Mouse (Mus musculus): ENCODE data around the gene Tecpr2. TPM values are rescaled to one million over a fixed set of nuclear protein-coding genes. Genes with fewer than 3 reads are reported as not detected.

Gene Tecpr2
- polyA plus RNA-seq, 1 experiment from 2014 or later: 6.2 TPM

DNA sequence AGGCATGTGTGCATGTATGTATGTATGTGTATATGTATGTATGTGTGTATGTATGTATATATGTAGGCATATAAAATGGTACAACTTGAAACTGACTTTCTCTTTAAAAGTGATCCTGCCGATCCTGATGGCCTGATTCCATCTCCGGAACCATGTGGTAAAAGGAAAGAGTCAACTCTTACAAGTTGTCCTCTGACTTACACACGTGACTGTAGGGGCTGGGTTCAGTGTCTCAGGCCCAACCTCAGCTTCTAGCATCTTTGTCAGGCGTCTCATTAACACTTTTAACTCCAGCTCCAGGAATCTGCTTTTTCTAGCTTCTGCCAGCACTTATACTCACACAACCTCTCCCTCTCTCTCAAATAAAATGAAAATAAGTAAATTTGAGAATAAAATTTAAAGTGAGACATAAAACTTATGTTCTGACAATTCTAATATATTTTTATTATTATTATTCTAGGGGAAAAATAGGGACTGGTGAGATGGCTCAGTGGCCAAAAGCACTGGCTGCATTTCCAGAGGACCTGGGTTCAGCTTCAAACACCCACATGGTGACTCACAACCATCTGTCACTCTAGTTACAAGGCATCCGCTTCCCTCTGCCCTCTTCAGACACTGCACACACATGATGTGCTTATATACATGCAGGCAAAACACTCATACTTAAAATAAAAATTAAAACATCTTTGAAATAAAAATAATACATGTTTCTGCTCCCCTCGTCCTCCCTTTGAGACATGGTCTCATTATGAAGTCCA is 63.7 kb downstream of the Tecpr2 start:
- no peak overlapping the region for H3K9ac ChIP-seq (replicated peaks)
- H3K4me1 ChIP-seq (replicated peaks): no peaks in the 10 kb centered on the region
- H3K4me3 ChIP-seq (replicated peaks): no peak overlapping the region
- no peaks in the 10 kb centered on the region for H3K27me3 ChIP-seq
- no peak overlapping the region for H3K27ac ChIP-seq
- no peak for ATAC-seq
- H3K4me2 ChIP-seq (replicated peaks): no peak overlapping the region
- no peaks in the 10 kb centered on the region for H3K9me3 ChIP-seq
- H3K36me3 ChIP-seq: peaks cover 59% of the 10 kb centered on the region
- WGBS: 89% methylated on average over 6 of the region's 6 CpGs

DNA sequence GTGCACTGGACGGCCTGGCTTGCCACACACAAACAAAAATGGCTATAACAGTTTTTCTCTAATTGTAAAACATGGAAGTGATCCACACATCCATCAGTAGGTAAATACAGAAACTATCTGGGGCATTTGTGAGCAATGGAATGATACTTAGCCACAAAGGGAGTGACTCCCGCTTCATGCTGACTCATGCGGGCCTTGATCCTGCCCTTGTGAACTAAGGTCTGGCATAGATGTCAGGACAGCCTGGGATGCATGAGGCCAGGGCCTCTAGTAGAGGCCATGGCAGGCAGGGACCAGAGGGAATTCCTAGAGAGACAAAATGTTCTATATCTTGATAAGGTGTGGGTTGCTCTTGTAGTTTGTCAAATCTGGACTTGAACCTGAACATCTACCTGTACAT is 64.4 kb downstream of the Tecpr2 start:
- Histone ChIP-seq H3K4me2 (replicated peaks) (no peak overlapping the region), H3K27ac (no peak overlapping the region), H3K9me3 (no peaks in the 10 kb centered on the region), H3K9ac (replicated peaks) (no peak overlapping the region), H3K27me3 (no peaks in the 10 kb centered on the region), H3K4me1 (replicated peaks) (no peaks in the 10 kb centered on the region), H3K36me3 (peaks cover 58% of the 10 kb centered on the region), H3K4me3 (replicated peaks) (no peak overlapping the region)
- ATAC-seq: no peak
- 91% methylated on average over 3 of the region's 3 CpGs for WGBS

DNA sequence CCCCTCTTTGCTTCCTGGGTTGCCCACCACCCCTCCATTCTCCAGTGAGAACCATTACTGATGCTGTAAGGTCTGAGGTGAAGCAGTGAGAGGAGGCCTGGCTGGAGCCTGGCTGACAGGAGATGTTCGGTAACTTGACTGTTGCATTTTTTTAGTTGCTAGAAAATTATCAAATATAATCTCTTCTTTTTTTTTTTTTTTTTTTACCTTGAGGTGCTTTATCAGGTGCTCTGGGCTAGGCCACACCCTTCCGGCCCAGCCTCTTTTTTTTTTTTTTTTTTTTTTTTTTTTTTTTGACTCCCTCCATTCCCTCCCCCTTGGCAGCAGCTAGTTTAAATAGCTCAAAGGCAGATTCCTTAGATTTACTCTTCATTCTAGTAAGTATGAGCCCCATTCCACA is 64.8 kb downstream of the Tecpr2 start:
- no peaks in the 10 kb centered on the region for H3K4me1 ChIP-seq (replicated peaks)
- H3K27me3 ChIP-seq: no peaks in the 10 kb centered on the region
- H3K36me3 ChIP-seq: peaks cover 55% of the 10 kb centered on the region
- ATAC-seq: no peak
- H3K27ac ChIP-seq: no peak overlapping the region
- no peak overlapping the region for H3K4me2 ChIP-seq (replicated peaks)
- H3K9me3 ChIP-seq: no peaks in the 10 kb centered on the region
- no peak overlapping the region for H3K4me3 ChIP-seq (replicated peaks)
- no peak overlapping the region for H3K9ac ChIP-seq (replicated peaks)
- 87% methylated on average over 2 of the region's 2 CpGs for WGBS

DNA sequence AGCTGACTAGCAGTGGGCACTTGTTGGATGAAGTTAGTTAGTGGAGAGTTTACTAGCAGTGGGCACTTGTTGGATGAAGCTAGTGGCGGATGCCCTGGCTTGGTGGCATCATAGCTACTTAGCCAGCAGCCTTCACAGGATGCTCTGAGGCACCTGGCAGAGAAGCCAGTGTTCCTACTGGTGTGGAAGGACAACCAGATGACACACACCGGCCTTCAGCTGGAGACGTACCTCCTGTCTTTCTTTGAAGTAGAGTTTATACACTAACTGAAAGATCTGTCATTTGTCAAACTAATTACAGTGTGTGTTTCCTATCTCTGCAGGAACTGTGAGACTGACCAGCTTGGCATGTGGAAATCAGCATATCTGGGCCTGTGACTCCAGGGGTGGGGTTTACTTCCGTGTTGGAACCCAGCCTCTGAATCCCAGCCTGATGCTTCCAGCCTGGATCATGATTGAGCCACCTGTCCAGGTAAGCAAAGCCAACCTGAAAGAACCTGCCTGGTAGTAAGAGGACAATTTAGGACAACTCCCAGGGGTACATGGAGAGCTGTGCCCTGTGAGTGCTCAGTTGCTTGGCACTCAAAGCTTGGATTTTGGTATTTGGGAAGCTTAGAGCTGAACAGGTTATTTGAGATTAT is 65.4 kb downstream of the Tecpr2 start:
- ATAC-seq: no peak
- H3K4me2 ChIP-seq (replicated peaks): no peak overlapping the region
- H3K27me3 ChIP-seq: no peaks in the 10 kb centered on the region
- peaks cover 55% of the 10 kb centered on the region for H3K36me3 ChIP-seq
- WGBS: 94% methylated on average over 4 of the region's 4 CpGs
- no peak overlapping the region for H3K9ac ChIP-seq (replicated peaks)
- H3K4me1 ChIP-seq (replicated peaks): no peaks in the 10 kb centered on the region
- H3K27ac ChIP-seq: no peak overlapping the region
- H3K9me3 ChIP-seq: no peaks in the 10 kb centered on the region
- no peak overlapping the region for H3K4me3 ChIP-seq (replicated peaks)

DNA sequence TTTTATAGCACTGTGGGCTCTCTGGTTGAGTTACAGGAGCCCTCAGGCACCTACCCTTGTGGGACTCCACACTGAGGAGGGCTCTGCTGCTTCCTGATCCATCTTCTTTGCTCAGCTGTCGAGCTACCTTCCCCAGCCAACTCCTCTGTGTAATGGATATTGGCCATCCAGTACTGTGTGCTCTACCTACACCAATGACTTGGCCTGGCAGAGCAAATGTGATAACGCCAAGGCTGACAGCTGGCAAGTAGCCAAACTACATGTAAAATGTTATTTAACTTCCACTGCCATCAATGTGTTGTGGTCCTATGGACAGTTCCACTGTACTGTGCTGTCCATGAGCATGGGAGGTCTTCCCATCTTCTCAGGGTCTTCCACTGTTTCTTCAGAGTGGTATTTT is 72.9 kb downstream of the Tecpr2 start:
- ATAC-seq: no peak
- no peak overlapping the region for H3K9ac ChIP-seq (replicated peaks)
- no peak overlapping the region for H3K4me2 ChIP-seq (replicated peaks)
- no peaks in the 10 kb centered on the region for H3K27me3 ChIP-seq
- H3K4me3 ChIP-seq (replicated peaks): no peak overlapping the region
- no peaks in the 10 kb centered on the region for H3K9me3 ChIP-seq
- 93% methylated on average over 2 of the region's 2 CpGs for WGBS
- no peak overlapping the region for H3K27ac ChIP-seq
- H3K36me3 ChIP-seq: peaks cover 35% of the 10 kb centered on the region
- no peaks in the 10 kb centered on the region for H3K4me1 ChIP-seq (replicated peaks)

DNA sequence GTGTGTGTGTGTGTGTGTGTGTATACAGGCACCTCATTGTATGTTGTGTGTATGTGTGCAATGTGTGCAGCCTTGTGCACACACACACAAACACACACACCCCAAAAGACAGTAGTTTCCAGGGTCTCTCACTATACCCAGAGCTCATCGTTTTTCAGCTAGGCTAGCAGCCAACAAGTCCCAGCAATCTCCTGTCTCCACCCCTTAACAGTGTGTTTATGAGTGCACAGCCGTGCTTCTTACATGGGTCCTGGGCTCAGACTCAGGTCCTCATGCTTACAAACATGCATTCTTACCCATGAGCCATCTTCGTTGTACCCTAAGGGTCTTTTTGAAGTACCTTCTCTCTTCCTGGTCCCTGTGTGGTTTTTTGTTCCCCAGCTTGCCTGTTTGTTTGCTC is 76.4 kb downstream of the Tecpr2 start:
- Histone ChIP-seq H3K4me1 (replicated peaks) (no peaks in the 10 kb centered on the region), H3K27ac (no peak overlapping the region), H3K4me2 (replicated peaks) (no peak overlapping the region), H3K36me3 (peaks cover 47% of the 10 kb centered on the region), H3K4me3 (replicated peaks) (no peak overlapping the region), H3K9me3 (no peaks in the 10 kb centered on the region), H3K27me3 (no peaks in the 10 kb centered on the region), H3K9ac (replicated peaks) (no peak overlapping the region)
- no peak for ATAC-seq
- WGBS: 88% methylated on average over 3 of the region's 3 CpGs

DNA sequence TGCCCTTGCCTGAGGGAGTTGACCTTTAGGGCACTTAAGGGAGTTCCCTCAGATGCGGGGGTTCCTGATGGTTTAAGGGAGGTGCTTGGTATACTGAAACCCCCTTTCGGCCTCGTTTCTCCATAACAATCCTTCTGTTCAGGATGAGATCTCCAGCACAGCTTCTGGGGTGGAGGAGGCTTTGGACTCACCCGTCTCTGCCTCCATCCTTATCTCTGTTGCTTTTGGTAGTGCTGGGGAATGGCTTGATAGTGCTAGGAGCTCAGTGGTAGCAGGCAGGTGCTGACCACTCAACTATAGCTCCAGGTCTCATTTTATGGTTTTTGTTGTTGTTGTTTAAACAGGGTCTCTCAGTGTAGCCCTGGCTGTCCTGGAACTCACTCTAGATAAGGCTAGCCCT is 77.0 kb downstream of the Tecpr2 start:
- H3K9me3 ChIP-seq: no peaks in the 10 kb centered on the region
- no peaks in the 10 kb centered on the region for H3K27me3 ChIP-seq
- no peak overlapping the region for H3K27ac ChIP-seq
- H3K36me3 ChIP-seq: peaks cover 47% of the 10 kb centered on the region
- WGBS: 92% methylated on average over 4 of the region's 4 CpGs
- no peak overlapping the region for H3K4me2 ChIP-seq (replicated peaks)
- ATAC-seq: no peak
- no peak overlapping the region for H3K9ac ChIP-seq (replicated peaks)
- no peak overlapping the region for H3K4me3 ChIP-seq (replicated peaks)
- no peaks in the 10 kb centered on the region for H3K4me1 ChIP-seq (replicated peaks)

DNA sequence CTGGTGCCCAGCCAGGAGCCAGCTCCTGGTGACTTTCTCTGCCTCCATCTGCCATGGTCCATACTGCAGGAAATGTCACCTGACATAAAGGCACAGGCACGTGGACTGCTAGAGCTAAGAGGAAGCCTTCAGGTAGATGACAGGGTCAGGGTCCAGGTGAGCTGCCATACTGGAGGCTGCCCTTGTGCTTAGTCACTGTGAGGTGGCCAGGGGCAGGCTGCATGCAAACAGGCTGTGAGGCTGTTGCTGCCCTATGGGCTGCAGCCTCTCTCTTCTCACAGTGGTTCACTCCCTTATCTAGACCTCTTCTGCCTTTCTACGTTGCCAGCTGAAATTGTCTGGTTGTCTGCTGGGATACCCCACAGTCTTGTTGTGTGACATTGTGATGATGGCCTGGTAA is 78.1 kb downstream of the Tecpr2 start:
- no peak overlapping the region for H3K27ac ChIP-seq
- no peaks in the 10 kb centered on the region for H3K9me3 ChIP-seq
- ATAC-seq: no peak
- no peak overlapping the region for H3K4me2 ChIP-seq (replicated peaks)
- H3K4me3 ChIP-seq (replicated peaks): no peak overlapping the region
- WGBS: 96% methylated on average over 2 of the region's 2 CpGs
- H3K36me3 ChIP-seq: peaks cover 53% of the 10 kb centered on the region
- no peaks in the 10 kb centered on the region for H3K4me1 ChIP-seq (replicated peaks)
- H3K27me3 ChIP-seq: no peaks in the 10 kb centered on the region
- H3K9ac ChIP-seq (replicated peaks): no peak overlapping the region

DNA sequence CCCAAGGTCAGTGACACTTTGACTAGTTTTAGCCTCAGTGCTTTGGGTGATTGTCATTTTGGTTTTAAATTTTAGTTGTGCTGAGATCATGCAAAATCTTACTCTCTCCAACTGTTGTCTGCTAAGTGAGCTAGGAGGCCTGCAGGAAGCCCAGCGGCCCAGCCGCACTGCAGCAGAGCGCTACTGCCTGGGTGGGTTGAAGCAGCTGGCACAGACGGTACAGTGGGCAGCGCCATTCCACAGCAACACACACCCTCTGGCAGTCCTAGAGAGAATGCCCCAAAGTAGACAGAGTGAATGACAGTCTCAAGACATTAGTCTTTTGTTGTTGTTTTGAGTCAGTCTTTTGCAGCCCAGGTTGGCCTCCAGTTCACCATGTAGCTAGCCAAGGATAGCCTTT is 81.3 kb downstream of the Tecpr2 start:
- Histone ChIP-seq H3K9me3 (no peaks in the 10 kb centered on the region), H3K9ac (replicated peaks) (no peak overlapping the region), H3K4me3 (replicated peaks) (no peak overlapping the region), H3K4me1 (replicated peaks) (no peaks in the 10 kb centered on the region), H3K4me2 (replicated peaks) (no peak overlapping the region), H3K27me3 (no peaks in the 10 kb centered on the region), H3K27ac (no peak overlapping the region), H3K36me3 (peaks cover 70% of the 10 kb centered on the region)
- ATAC-seq: no peak
- 94% methylated on average over 5 of the region's 5 CpGs for WGBS

DNA sequence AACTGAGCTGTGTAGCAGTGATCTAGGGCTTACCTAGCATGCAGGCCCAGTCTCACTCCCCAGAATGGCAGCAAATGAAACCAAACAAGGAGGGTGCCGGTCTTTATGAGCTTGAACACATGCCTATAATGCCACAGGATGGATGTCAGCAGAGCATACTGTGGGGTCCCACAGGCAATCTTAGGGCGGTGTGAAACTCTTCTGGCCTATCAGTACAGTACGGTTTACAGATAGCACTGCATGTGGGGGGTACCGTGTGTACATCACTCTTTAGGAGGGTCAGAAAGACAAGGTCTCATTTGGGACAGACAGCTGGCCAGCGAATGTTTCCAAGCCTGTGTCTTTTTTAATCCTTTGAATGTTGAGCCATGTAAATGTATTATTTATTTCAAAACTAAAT is 82.9 kb downstream of the Tecpr2 start:
- H3K27me3 ChIP-seq: no peaks in the 10 kb centered on the region
- 96% methylated on average over 5 of the region's 5 CpGs for WGBS
- H3K4me2 ChIP-seq (replicated peaks): no peak overlapping the region
- no peak for ATAC-seq
- no peaks in the 10 kb centered on the region for H3K4me1 ChIP-seq (replicated peaks)
- no peak overlapping the region for H3K9ac ChIP-seq (replicated peaks)
- H3K9me3 ChIP-seq: no peaks in the 10 kb centered on the region
- H3K4me3 ChIP-seq (replicated peaks): no peak overlapping the region
- H3K36me3 ChIP-seq: peaks cover 83% of the 10 kb centered on the region
- no peak overlapping the region for H3K27ac ChIP-seq

DNA sequence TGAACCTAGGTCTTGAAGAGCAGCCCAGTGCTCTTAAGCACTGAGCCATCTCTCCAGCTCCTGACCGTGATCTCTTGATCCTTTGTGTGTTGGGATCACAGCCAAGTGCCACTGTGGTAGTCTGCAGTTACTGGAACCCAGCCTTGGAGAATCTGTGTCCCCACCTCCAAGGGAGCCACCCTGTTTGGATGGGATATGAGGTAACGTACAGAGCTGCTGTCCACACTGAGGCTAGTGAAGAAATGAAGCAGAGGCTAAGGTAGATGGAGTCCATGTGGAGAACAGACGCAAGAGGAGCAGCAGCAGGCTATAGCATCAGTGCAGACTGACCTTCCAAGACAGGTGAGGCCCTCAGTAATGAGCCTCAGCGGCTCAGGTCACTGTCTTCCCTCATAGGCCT is 84.8 kb downstream of the Tecpr2 start:
- H3K9ac ChIP-seq (replicated peaks): no peak overlapping the region
- peaks cover 11% of the 10 kb centered on the region for H3K4me1 ChIP-seq (replicated peaks)
- WGBS: 95% methylated on average over 4 of the region's 4 CpGs
- H3K4me2 ChIP-seq (replicated peaks): no peak overlapping the region
- no peaks in the 10 kb centered on the region for H3K27me3 ChIP-seq
- H3K9me3 ChIP-seq: no peaks in the 10 kb centered on the region
- no peak overlapping the region for H3K4me3 ChIP-seq (replicated peaks)
- peaks cover 69% of the 10 kb centered on the region for H3K36me3 ChIP-seq
- ATAC-seq: no peak
- no peak overlapping the region for H3K27ac ChIP-seq

DNA sequence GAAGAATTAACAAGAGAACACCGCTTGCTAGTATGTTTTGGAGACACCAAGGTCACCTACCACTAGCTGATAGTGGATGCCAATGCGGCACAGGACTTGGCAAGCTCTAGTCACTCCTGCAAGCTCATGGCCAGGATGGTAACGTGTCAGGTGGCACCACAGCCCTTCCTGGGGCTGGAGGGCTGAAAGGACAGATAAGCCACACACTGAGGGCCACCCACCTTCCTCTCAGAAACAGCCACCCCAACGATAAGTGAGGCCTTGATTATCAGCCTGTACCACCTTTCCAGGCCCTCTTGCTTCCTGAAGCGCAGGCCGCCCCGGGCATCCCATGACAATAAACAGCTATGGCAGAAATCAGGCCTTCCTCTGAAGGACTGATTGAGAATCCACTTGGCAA is 85.2 kb downstream of the Tecpr2 start:
- H3K9me3 ChIP-seq: no peaks in the 10 kb centered on the region
- 92% methylated on average over 7 of the region's 7 CpGs for WGBS
- H3K27ac ChIP-seq: no peak overlapping the region
- H3K4me1 ChIP-seq (replicated peaks): peaks cover 15% of the 10 kb centered on the region
- no peak overlapping the region for H3K9ac ChIP-seq (replicated peaks)
- H3K36me3 ChIP-seq: peaks cover 65% of the 10 kb centered on the region
- no peak overlapping the region for H3K4me2 ChIP-seq (replicated peaks)
- no peak for ATAC-seq
- H3K27me3 ChIP-seq: no peaks in the 10 kb centered on the region
- H3K4me3 ChIP-seq (replicated peaks): no peak overlapping the region

DNA sequence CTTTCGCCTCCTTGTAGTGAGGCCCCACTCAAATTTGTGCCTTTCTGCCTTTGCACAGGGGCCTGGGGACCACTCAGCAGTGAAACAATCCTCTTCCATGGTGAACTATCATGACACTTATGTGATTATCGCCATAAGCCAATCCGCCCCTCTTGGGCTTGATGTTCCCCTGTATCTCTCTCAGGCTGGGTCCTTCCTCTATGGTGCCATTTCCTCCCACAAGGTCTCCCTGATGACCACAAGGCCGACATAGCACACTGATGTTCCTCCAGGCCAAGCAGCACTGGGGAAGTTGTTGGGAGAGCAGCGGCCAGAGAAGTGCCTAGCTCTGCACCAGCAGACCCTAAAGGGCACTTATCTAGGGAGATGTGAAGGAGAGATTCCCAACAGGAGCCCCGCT is 85.7 kb downstream of the Tecpr2 start:
- WGBS: 89% methylated on average over 6 of the region's 6 CpGs
- no peak overlapping the region for H3K4me3 ChIP-seq (replicated peaks)
- H3K4me1 ChIP-seq (replicated peaks): peaks cover 15% of the 10 kb centered on the region
- H3K9me3 ChIP-seq: no peaks in the 10 kb centered on the region
- no peaks in the 10 kb centered on the region for H3K27me3 ChIP-seq
- no peak overlapping the region for H3K4me2 ChIP-seq (replicated peaks)
- no peak for ATAC-seq
- H3K36me3 ChIP-seq: peaks cover 60% of the 10 kb centered on the region
- H3K27ac ChIP-seq: no peak overlapping the region
- no peak overlapping the region for H3K9ac ChIP-seq (replicated peaks)
